Mouse (Mus musculus): ENCODE measurements around the gene Ppm1f. TPM values are rescaled to one million over a fixed set of nuclear protein-coding genes. Genes with fewer than 3 reads are reported as not detected.

Gene Ppm1f
- polyA plus RNA-seq, 1 experiment from 2014 or later: 17.4 TPM

DNA sequence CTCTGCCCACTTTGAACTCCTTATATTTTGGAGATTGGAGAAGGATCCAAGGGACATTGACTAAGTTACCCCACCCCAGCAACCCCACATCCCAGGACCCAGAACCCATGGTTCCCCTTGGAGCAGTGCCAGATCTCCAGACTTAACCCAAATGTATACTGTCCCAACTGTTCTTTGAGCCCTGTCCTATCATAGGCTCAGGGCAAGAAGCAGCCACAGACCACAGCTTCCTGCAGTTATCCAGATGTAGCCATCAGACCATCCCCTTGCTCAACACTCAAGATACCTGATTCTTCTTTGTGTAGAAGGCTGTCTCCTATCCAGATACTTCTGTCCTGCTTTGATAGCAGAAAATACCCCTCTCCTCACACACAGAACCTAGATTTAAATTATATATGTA is 31.1 kb upstream of the Ppm1f start:
- no peaks in the 10 kb centered on the region for H3K27me3 ChIP-seq (ENCODE audit: control insufficient read depth, insufficient read depth, low read length)
- H3K4me2 ChIP-seq (ENCODE audit: low read length): no peak overlapping the region
- DNase-seq (no peak), ATAC-seq (ENCODE audit: low FRiP score, low TSS enrichment) (no peak)
- H3K27ac ChIP-seq (replicated peaks; ENCODE audit: low read depth, low read length): no peak overlapping the region
- H3K9me3 ChIP-seq (ENCODE audit: control insufficient read depth, low read length): no peaks in the 10 kb centered on the region
- no peaks in the 10 kb centered on the region for H3K36me3 ChIP-seq (ENCODE audit: control insufficient read depth, insufficient read depth, low read length)
- no peak overlapping the region for H3K9ac ChIP-seq (replicated peaks; ENCODE audit: low read length)
- H3K4me3 ChIP-seq (replicated peaks; ENCODE audit: low read depth, low read length): no peak overlapping the region
- H3K4me1 ChIP-seq (ENCODE audit: control insufficient read depth, insufficient read depth, low read length): no peaks in the 10 kb centered on the region

DNA sequence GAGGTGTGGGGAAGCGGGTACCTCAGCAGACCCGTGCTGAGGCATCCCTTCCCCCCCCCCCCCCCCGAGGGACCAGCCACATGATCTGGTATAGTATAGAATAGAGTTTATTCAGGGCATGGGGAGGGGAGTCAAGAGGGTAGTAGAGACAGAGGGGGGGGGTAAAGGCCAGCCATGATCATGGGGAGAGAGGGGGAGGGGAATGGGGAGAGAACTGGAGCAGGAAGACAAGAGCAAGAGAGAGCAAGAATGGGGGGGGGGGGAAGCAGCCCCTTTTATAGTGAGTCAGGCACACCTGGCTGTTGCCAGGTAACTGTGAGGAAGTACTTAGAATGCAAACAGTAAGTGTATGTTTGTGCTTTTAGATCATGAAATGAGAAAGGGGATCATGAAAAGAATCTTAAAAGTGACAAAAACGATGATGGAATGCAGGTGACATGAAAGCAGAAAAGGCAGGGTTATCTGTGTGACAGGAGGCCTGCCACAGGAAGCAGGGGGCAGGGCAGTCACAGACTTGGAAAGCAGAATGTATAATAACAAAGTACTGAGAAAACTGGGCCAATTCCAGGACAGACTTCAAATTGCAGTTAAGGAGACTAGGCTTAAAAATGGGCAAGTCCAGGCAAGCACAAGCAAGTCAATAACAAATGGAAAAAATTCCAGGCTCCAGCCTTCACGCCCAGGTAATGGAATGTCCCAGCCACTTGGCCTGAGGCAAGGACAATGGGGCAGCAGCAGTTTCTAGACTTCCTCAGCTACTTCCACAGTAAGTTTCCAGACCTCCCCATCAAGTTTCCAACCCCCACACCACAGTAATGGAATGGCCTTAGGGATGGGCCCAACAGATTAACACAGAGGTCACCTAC is 30.3 kb upstream of the Ppm1f start:
- no peaks in the 10 kb centered on the region for H3K4me1 ChIP-seq (ENCODE audit: control insufficient read depth, insufficient read depth, low read length)
- no peaks in the 10 kb centered on the region for H3K9me3 ChIP-seq (ENCODE audit: control insufficient read depth, low read length)
- no peak overlapping the region for H3K4me2 ChIP-seq (ENCODE audit: low read length)
- H3K4me3 ChIP-seq (replicated peaks; ENCODE audit: low read depth, low read length): no peak overlapping the region
- H3K27me3 ChIP-seq (ENCODE audit: control insufficient read depth, insufficient read depth, low read length): no peaks in the 10 kb centered on the region
- DNase-seq: no peak
- H3K9ac ChIP-seq (replicated peaks; ENCODE audit: low read length): no peak overlapping the region
- 49% methylated on average over 5 of the region's 5 CpGs for WGBS
- H3K36me3 ChIP-seq (ENCODE audit: control insufficient read depth, insufficient read depth, low read length): no peaks in the 10 kb centered on the region
- H3K27ac ChIP-seq (replicated peaks; ENCODE audit: low read depth, low read length): no peak overlapping the region
- ATAC-seq (ENCODE audit: low FRiP score, low TSS enrichment): no peak

DNA sequence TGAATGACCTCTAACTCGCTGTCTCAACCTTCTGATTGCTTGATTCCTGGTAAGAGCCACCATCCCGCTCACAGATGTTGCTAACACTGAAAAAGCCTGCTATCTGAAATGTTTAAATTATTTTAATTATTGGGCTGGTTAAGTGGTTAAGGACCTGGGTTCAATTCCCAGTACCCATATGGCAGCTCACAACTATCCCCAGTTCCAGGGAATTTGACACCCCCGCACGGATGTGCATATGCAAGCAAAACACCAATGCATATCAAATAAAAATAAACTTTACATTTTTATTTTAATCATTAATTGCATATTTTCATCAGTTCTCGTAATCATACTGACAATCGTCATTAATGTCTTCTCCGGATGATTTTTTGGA is 26.0 kb upstream of the Ppm1f start:
- H3K27me3 ChIP-seq (ENCODE audit: control insufficient read depth, insufficient read depth, low read length): no peaks in the 10 kb centered on the region
- ATAC-seq (ENCODE audit: low FRiP score, low TSS enrichment): peak; percentile 70
- DNase-seq: no peak
- peaks cover 4% of the 10 kb centered on the region for H3K36me3 ChIP-seq (ENCODE audit: control insufficient read depth, insufficient read depth, low read length)
- WGBS: 35% methylated on average over 7 of the region's 7 CpGs
- H3K9ac ChIP-seq (replicated peaks; ENCODE audit: low read length): peak overlapping the region; percentile 76
- H3K4me2 ChIP-seq (ENCODE audit: low read length): peak overlapping the region; percentile 67
- peaks cover 8% of the 10 kb centered on the region for H3K4me1 ChIP-seq (ENCODE audit: control insufficient read depth, insufficient read depth, low read length)
- H3K9me3 ChIP-seq (ENCODE audit: control insufficient read depth, low read length): no peaks in the 10 kb centered on the region
- peak overlapping the region; percentile 65 for H3K4me3 ChIP-seq (replicated peaks; ENCODE audit: low read depth, low read length)
- H3K27ac ChIP-seq (replicated peaks; ENCODE audit: low read depth, low read length): peak overlapping the region; percentile 90

DNA sequence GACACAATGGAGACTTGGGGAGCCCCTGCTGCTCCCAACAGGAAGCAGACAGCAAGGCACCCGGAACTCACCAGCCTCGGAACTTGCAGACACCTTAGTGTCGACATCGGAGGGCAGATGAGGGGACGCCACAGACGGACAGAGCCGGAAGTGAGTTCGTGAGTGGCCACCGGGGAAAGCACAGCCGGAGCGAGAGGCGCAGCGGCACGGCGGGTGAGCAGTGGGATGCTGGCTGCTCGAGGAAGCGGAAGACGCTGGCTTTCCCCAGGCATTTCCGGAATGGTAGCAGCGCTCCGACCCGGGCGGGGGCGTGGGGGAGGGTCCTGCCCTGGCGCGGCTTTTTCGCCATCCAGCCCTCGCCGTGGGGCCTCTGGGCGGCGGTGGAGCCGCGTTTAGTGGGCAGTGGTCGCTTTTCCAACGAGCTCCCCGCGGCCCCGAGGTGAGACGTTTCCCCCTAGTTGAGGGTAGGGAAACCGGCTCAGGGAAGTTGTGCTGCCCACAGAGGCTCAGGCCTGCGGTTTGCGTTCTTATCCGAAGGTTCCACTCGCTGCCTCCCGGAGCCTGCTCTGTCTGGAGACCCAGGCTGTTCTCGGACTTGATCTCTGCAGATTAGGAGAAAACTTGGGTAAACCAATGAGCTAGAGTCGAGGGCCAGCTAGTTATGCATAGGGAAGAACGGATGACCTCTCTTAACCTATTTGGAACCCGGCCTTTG is 25.5 kb upstream of the Ppm1f start, which contains the start of the genes Top3b and Vpreb1:
Top3b (plus strand) TSS at position 120 of the 715 bp plus-strand sequence.
Vpreb1 (minus strand) TSS at position 227 of the 715 bp plus-strand sequence.
- Histone ChIP-seq H3K27ac (replicated peaks; ENCODE audit: low read depth, low read length) (peak within 1 kb of the TSS; percentile 90), H3K9ac (replicated peaks; ENCODE audit: low read length) (peak within 1 kb of the TSS; percentile 76), H3K4me1 (ENCODE audit: control insufficient read depth, insufficient read depth, low read length) (peaks cover 8% of the 10 kb centered on the region), H3K27me3 (ENCODE audit: control insufficient read depth, insufficient read depth, low read length) (no peaks in the 10 kb centered on the region), H3K9me3 (ENCODE audit: control insufficient read depth, low read length) (peaks cover 1% of the 10 kb centered on the region; the same call in 1 of the 2 replicates), H3K4me3 (replicated peaks; ENCODE audit: low read depth, low read length) (peak within 1 kb of the TSS; percentile 65), H3K36me3 (ENCODE audit: control insufficient read depth, insufficient read depth, low read length) (peaks cover 6% of the 10 kb centered on the region), H3K4me2 (ENCODE audit: low read length) (peak within 1 kb of the TSS; percentile 67)
- peak; percentile 97 for DNase-seq
- peak; percentile 96 for ATAC-seq (ENCODE audit: low FRiP score, low TSS enrichment)
- under 1% methylated on average over 49 of the region's 49 CpGs for WGBS

DNA sequence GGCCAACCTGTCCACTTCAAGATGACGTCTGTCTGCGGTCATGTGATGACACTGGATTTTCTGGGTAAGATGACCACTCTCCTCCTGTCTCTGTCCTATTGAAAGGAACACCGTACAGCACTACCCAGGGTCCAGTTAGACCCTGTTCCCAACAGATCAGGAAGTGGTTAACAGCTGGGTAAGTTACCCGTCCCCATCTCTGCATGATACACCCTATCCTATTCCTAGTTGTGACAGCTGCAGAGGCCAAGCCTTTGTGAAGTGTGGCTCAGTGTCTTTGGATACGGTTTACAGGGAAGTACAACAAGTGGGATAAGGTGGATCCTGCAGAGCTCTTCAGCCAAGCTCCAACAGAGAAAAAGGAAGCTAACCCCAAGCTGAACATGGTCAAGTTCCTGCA is 17.2 kb upstream of the Ppm1f start:
- ATAC-seq (ENCODE audit: low FRiP score, low TSS enrichment): no peak
- no peaks in the 10 kb centered on the region for H3K4me1 ChIP-seq (ENCODE audit: control insufficient read depth, insufficient read depth, low read length)
- H3K9me3 ChIP-seq (ENCODE audit: control insufficient read depth, low read length): peaks cover 7% of the 10 kb centered on the region
- no peaks in the 10 kb centered on the region for H3K27me3 ChIP-seq (ENCODE audit: control insufficient read depth, insufficient read depth, low read length)
- 86% methylated on average over 5 of the region's 5 CpGs for WGBS
- H3K4me3 ChIP-seq (replicated peaks; ENCODE audit: low read depth, low read length): no peak overlapping the region
- no peak overlapping the region for H3K9ac ChIP-seq (replicated peaks; ENCODE audit: low read length)
- no peak for DNase-seq
- H3K36me3 ChIP-seq (ENCODE audit: control insufficient read depth, insufficient read depth, low read length): peaks cover 84% of the 10 kb centered on the region
- H3K27ac ChIP-seq (replicated peaks; ENCODE audit: low read depth, low read length): no peak overlapping the region
- no peak overlapping the region for H3K4me2 ChIP-seq (ENCODE audit: low read length)

DNA sequence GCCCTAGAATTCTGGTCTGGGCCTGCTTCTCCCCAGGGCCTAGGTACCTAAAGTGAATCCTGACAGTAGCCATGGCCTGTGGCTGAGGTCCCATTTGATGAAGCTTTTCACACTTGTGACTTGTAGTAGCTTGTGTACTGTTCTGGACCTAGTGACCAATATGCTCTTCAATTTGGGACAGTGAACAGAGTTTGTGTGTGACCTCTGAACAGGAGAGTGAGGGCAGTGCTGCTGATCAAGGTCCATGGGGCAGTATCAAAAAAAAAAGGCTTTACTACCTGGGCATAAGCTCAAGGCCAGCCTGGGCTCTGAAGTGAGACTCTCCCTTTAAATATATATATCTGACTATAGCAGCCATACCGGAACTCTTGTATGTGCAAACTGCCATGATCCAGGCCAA is 7.9 kb upstream of the Ppm1f start:
- no peaks in the 10 kb centered on the region for H3K9me3 ChIP-seq (ENCODE audit: control insufficient read depth, low read length)
- no peak overlapping the region for H3K4me3 ChIP-seq (replicated peaks; ENCODE audit: low read depth, low read length)
- no peak for ATAC-seq (ENCODE audit: low FRiP score, low TSS enrichment)
- WGBS: 91% methylated on average over 1 of the region's 1 CpGs
- no peak overlapping the region for H3K4me2 ChIP-seq (ENCODE audit: low read length)
- no peaks in the 10 kb centered on the region for H3K27me3 ChIP-seq (ENCODE audit: control insufficient read depth, insufficient read depth, low read length)
- no peak for DNase-seq
- H3K9ac ChIP-seq (replicated peaks; ENCODE audit: low read length): no peak overlapping the region
- H3K27ac ChIP-seq (replicated peaks; ENCODE audit: low read depth, low read length): no peak overlapping the region
- H3K36me3 ChIP-seq (ENCODE audit: control insufficient read depth, insufficient read depth, low read length): peaks cover 99% of the 10 kb centered on the region
- H3K4me1 ChIP-seq (ENCODE audit: control insufficient read depth, insufficient read depth, low read length): no peaks in the 10 kb centered on the region

DNA sequence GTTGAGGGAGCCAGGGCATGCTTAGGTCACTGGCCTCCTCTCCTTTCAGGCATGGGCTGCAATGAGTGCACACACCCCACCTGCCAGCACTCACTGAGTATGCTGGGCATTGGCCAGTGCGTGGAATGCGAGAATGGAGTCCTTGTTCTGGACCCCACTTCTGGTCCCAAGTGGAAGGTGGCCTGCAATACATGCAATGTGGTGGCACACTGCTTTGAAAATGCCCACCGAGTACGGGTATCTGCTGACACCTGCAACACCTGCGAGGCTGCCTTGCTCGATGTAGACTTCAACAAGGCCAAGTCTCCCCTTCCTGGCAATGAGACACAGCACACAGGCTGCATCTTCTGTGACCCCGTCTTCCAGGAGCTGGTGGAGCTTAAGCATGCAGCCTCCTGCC is 3.9 kb upstream of the Ppm1f start:
- Histone ChIP-seq H3K36me3 (ENCODE audit: control insufficient read depth, insufficient read depth, low read length) (peaks cover 58% of the 10 kb centered on the region), H3K4me3 (replicated peaks; ENCODE audit: low read depth, low read length) (no peak overlapping the region), H3K4me2 (ENCODE audit: low read length) (no peak overlapping the region), H3K4me1 (ENCODE audit: control insufficient read depth, insufficient read depth, low read length) (peaks cover 6% of the 10 kb centered on the region), H3K27me3 (ENCODE audit: control insufficient read depth, insufficient read depth, low read length) (no peaks in the 10 kb centered on the region), H3K27ac (replicated peaks; ENCODE audit: low read depth, low read length) (no peak overlapping the region), H3K9me3 (ENCODE audit: control insufficient read depth, low read length) (no peaks in the 10 kb centered on the region), H3K9ac (replicated peaks; ENCODE audit: low read length) (no peak overlapping the region)
- DNase-seq (no peak), ATAC-seq (ENCODE audit: low FRiP score, low TSS enrichment) (no peak)
- 92% methylated on average over 7 of the region's 7 CpGs for WGBS

DNA sequence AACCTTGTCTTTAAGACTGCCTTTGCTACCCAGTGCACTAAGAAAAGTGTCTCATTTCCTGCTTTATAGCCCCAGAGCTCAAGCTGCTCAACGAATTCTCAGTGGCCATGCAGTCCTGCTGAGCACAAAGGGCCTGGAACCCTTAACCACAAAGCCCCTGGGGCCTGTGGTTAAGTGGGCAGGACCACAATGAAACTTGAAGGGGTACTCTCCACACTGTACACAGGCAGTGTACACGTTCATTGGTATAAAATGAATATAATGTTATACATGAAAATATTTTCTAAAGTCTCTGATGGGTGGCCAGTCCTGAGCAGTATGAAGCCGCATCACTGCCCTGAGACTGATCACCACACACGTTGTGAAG is 271 bp upstream of the Ppm1f start:
- DNase-seq: no peak
- Histone ChIP-seq H3K4me1 (ENCODE audit: control insufficient read depth, insufficient read depth, low read length) (peaks cover 13% of the 10 kb centered on the region), H3K4me3 (replicated peaks; ENCODE audit: low read depth, low read length) (no peak overlapping the region), H3K27ac (replicated peaks; ENCODE audit: low read depth, low read length) (peak overlapping the region; percentile 72), H3K9ac (replicated peaks; ENCODE audit: low read length) (peak overlapping the region; percentile 83; the same call in 1 of the 2 replicates), H3K36me3 (ENCODE audit: control insufficient read depth, insufficient read depth, low read length) (peaks cover 25% of the 10 kb centered on the region), H3K9me3 (ENCODE audit: control insufficient read depth, low read length) (no peaks in the 10 kb centered on the region), H3K27me3 (ENCODE audit: control insufficient read depth, insufficient read depth, low read length) (no peaks in the 10 kb centered on the region), H3K4me2 (ENCODE audit: low read length) (peak overlapping the region; percentile 84)
- 23% methylated on average over 4 of the region's 4 CpGs for WGBS
- no peak for ATAC-seq (ENCODE audit: low FRiP score, low TSS enrichment)
